ENCODE assay signal across 11 mouse cellular contexts in the genomic region with DNA sequence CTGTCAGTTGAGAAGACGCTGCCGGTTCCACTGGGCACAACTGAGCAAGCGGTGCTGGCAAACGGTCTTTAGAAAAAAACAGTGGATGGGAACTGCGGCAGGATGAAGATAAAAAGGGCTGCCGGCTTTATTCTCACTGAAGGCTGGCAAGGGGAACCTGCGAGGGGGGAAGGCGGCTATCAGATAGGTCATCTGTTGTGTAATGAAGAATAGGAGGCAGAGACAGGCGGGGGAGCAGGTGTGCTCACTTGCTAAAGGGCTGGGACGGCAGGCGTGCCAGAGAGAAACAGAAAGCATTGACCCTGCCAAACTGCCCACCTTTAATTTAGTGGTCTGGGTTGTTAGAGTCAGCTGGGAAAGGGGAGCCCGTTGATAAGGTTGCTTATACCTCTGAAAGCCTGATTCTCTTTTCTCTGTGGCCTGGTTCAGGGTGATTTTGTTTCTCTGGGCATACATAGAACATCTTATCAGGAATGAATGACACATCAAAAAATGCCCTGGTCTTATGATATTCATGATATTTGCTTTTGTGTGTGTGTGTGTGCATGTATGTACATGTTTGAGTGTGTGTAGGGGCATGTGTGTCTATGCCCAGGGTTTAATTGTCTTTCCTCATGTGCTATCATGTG.
DNase-seq lines count a peak whose midpoint lies in the region; ATAC-seq lines count a peak whose summit lies in the region.
"Had no signal": no experiment of that assay in that cellular context is flagged by ENCODE, and none has a peak within 500 bp of the region (broad histone marks: within the 10 kb centered on the region; RNA-seq: fewer than 3 reads in every experiment).

No protein-coding gene starts in this region.

- peaks cover 11% of the 10 kb centered on the region; the same call in 1 of the 2 replicates for H3K4me1 ChIP-seq in lung, embryonic 16.5 days (replicated peaks; ENCODE audit: control insufficient read depth, insufficient read depth, low read length)
- peaks cover 10% of the 10 kb centered on the region for H3K4me1 ChIP-seq in liver, embryonic 11.5 days (replicated peaks; ENCODE audit: control insufficient read depth, insufficient read depth, low read length)
- H3K4me1 ChIP-seq: neural tube, embryonic 12.5 days had no signal

- no peaks in the 10 kb centered on the region for H3K9me3 ChIP-seq in lung, embryonic 16.5 days (ENCODE audit: control insufficient read depth, low read length)
- no peaks in the 10 kb centered on the region for H3K9me3 ChIP-seq in liver, embryonic 11.5 days (ENCODE audit: control insufficient read depth, low read length)
- H3K9me3 ChIP-seq: intestine, embryonic 15.5 days; neural tube, embryonic 12.5 days had no signal

- DNase-seq in lung, postnatal 25 days (ENCODE audit: low spot score), result no peak
- DNase-seq in c-Kit-positive CD71-positive TER-119-positive erythroid progenitor cells, embryonic 14.5 days (ENCODE audit: low spot score), result peak; percentile 58
- no peak for DNase-seq in liver, embryonic 11.5 days (ENCODE audit: low spot score)
- no peak for DNase-seq in layer of hippocampus, adult 8-10 months (ENCODE audit: low spot score in 2 of 2)
- DNase-seq in urinary bladder, adult 2 months (ENCODE audit: low spot score), result no peak
- DNase-seq: kidney, postnatal 4 days had no signal

- WGBS in lung, embryonic 16.5 days, result 28% methylated on average over 12 of the region's 12 CpGs
- whole genome bisulfite sequencing in liver, embryonic 11.5 days, result 30% methylated on average over 12 of the region's 12 CpGs

- no peaks in the 10 kb centered on the region for H3K27me3 ChIP-seq in lung, embryonic 16.5 days (ENCODE audit: control insufficient read depth, insufficient read depth, low read depth, low read length)
- H3K27me3 ChIP-seq in liver, embryonic 11.5 days (replicated peaks; ENCODE audit: control insufficient read depth, insufficient read depth, low read length), result no peaks in the 10 kb centered on the region
- H3K27me3 ChIP-seq: intestine, embryonic 15.5 days; neural tube, embryonic 12.5 days had no signal

- H3K4me2 ChIP-seq in lung, embryonic 16.5 days (ENCODE audit: low read depth, low read length), result peak overlapping the region; percentile 1; the same call in 1 of the 2 replicates
- peak overlapping the region; percentile 34 for H3K4me2 ChIP-seq in liver, embryonic 11.5 days
- H3K4me2 ChIP-seq: intestine, embryonic 15.5 days; neural tube, embryonic 12.5 days had no signal

- ATAC-seq in lung, embryonic 16.5 days (ENCODE audit: low read depth), result no peak
- peak; percentile 6; the same call in 1 of the 2 replicates for ATAC-seq in liver, embryonic 11.5 days (replicated peaks; ENCODE audit: low FRiP score)
- peak; percentile 55 for ATAC-seq in megakaryocyte progenitor cell, adult 5-6 weeks (replicated peaks; ENCODE audit: poor library complexity)
- ATAC-seq: forebrain, embryonic 14.5 days; intestine, embryonic 15.5 days had no signal

- H3K27ac ChIP-seq in lung, embryonic 16.5 days (ENCODE audit: low read length), result no peak overlapping the region
- no peak overlapping the region for H3K27ac ChIP-seq in liver, embryonic 11.5 days (ENCODE audit: low read depth, low read length)
- H3K27ac ChIP-seq: intestine, embryonic 15.5 days; neural tube, embryonic 12.5 days had no signal

- H3K36me3 ChIP-seq in lung, embryonic 16.5 days (ENCODE audit: control insufficient read depth, insufficient read depth, low read length), result no peaks in the 10 kb centered on the region
- H3K36me3 ChIP-seq in liver, embryonic 11.5 days (ENCODE audit: control insufficient read depth, insufficient read depth, low read length), result no peaks in the 10 kb centered on the region
- H3K36me3 ChIP-seq: intestine, embryonic 15.5 days; neural tube, embryonic 12.5 days had no signal

- H3K9ac ChIP-seq in lung, embryonic 16.5 days (ENCODE audit: low read length), result no peak overlapping the region
- H3K9ac ChIP-seq in liver, embryonic 11.5 days (ENCODE audit: low read depth, low read length), result 0 out of 2 replicates have a peak overlapping the region, but pooled peaks have one; percentile 25
- H3K9ac ChIP-seq: intestine, embryonic 15.5 days; neural tube, embryonic 12.5 days had no signal

- no peak overlapping the region for H3K4me3 ChIP-seq in lung, embryonic 16.5 days (ENCODE audit: low read length)
- H3K4me3 ChIP-seq in liver, embryonic 11.5 days (ENCODE audit: low read depth, low read length), result no peak overlapping the region
- H3K4me3 ChIP-seq: intestine, embryonic 15.5 days; neural tube, embryonic 12.5 days had no signal
